Mouse (Mus musculus) forebrain, postnatal 0 days (tissue): ENCODE results near the gene Fgf12. TPM values are rescaled to one million over a fixed set of nuclear protein-coding genes. Genes with fewer than 3 reads are reported as not detected.

Experiments
- ATAC-seq: fragments of 200-750 bp; cut with Nextera tagmentation; 2 replicates; pipeline ENCODE4 v1.8.0; 2017; ENCODE audit warnings: mild to moderate bottlenecking, moderate library complexity
- DNase-seq: peaks from one replicate; pipeline ENCODE4 v3.0.0-alpha.2; 2015
- H3K27ac ChIP-seq: fragments of 300-500 bp; sonication (generic); 2 replicates; pipeline ENCODE4 v1.5.1; 2014; ENCODE audit warnings: low read depth, mild to moderate bottlenecking, antibody characterized with exemption, low read length, moderate library complexity, mixed read lengths
- H3K27me3 ChIP-seq: fragments of 300-500 bp; sonication (generic); 2 replicates; pipeline ENCODE4 v1.6.1; 2014; ENCODE audit warnings: mild to moderate bottlenecking, low read length, mixed read lengths; ENCODE audit not compliant: insufficient read depth
- H3K36me3 ChIP-seq: fragments of 300-500 bp; sonication (generic); 2 replicates; pipeline ENCODE4 v1.6.1; 2014; ENCODE audit warnings: mild to moderate bottlenecking, moderate library complexity; ENCODE audit not compliant: insufficient read depth
- H3K4me1 ChIP-seq: fragments of 300-500 bp; sonication (generic); 2 replicates; pipeline ENCODE4 v1.6.1; 2014; ENCODE audit warnings: antibody characterized with exemption; ENCODE audit not compliant: insufficient read depth
- H3K4me2 ChIP-seq: fragments of 300-500 bp; sonication (generic); 2 replicates; pipeline ENCODE4 v1.6.1; 2014; ENCODE audit warnings: low read depth, mild to moderate bottlenecking, moderate library complexity
- H3K4me3 ChIP-seq: fragments of 300-500 bp; sonication (generic); 2 replicates; pipeline ENCODE4 v1.5.1; 2014; ENCODE audit warnings: low read depth, low read length, mixed read lengths
- H3K9ac ChIP-seq: fragments of 300-500 bp; sonication (generic); 2 replicates; pipeline ENCODE4 v1.6.1; 2014; ENCODE audit warnings: mild to moderate bottlenecking
- H3K9me3 ChIP-seq: fragments of 300-500 bp; sonication (generic); 2 replicates; pipeline ENCODE4 v1.6.1; 2016; ENCODE audit warnings: low read length
- CTCF ChIP-seq: sonication (generic); IDR thresholded peaks from 2 replicates; pipeline ENCODE4 v1.5.1; 2016; ENCODE audit warnings: antibody characterized with exemption, control low read depth, low read depth
- WGBS: fragments of 180-500 bp; shearing (Covaris S2); extraction: QIAGEN DNeasy Blood & Tissue Kit; methylation state at CpG from one replicate; pipeline ENCODE4 v1.1.7; 2014; 5-methylcytosine and 5-hydroxymethylcytosine counted together
- polyA plus RNA-seq: library from polyadenylated mRNA; unstranded; fragments of >200 nt; fragmentation: Nextera tagmentation; extraction: Ambion mirVana; gene quantifications from 2 replicates; pipeline ENCODE4 v1.2.1, GENCODE M21; 2015
- total RNA-seq: library from RNA; depleted of rRNA; stranded (reverse); fragments of >200 nt; gene quantifications from 2 replicates; pipeline ENCODE4 v1.2.3, GENCODE M21; 2014; rRNA removed

Gene Fgf12
- 57.4 and 70.2 TPM in 2 replicates for total RNA-seq
- 48.6 and 50.1 TPM in 2 replicates for polyA plus RNA-seq

GRCm38 (mm10) chr16:28752638-28753118, at the start of gene Fgf12:
Gene Fgf12, minus strand, starts transcription at chr16:28753068.
- Histone ChIP-seq H3K4me3 (peak within 1 kb of the TSS; percentile 57), H3K27ac (peak within 1 kb of the TSS; percentile 70), H3K9ac (peak within 1 kb of the TSS; percentile 68), H3K4me1 (no peaks in the 10 kb centered on the region), H3K9me3 (no peaks in the 10 kb centered on the region), H3K4me2 (peak within 1 kb of the TSS; percentile 89), H3K27me3 (no peaks in the 10 kb centered on the region), H3K36me3 (no peaks in the 10 kb centered on the region)
- no peak for TF ChIP-seq CTCF
- WGBS = under 1% methylated on average over 16 of the region's 16 CpGs
- ATAC-seq (peak; percentile 19), DNase-seq (no peak)

- DNase-seq = peak; percentile 73
- TF ChIP-seq CTCF = peak; percentile 82
- Histone ChIP-seq H3K4me1 (no peaks in the 10 kb centered on the region), H3K4me3 (no peak overlapping the region), H3K9ac (no peak overlapping the region), H3K36me3 (no peaks in the 10 kb centered on the region), H3K4me2 (no peak overlapping the region), H3K9me3 (no peaks in the 10 kb centered on the region), H3K27ac (no peak overlapping the region), H3K27me3 (no peaks in the 10 kb centered on the region)
- peak; percentile 66; the same call in 1 of the 2 replicates for ATAC-seq
- 7% methylated on average over 4 of the region's 4 CpGs for WGBS
Observed at GRCm38 (mm10) chr16:28793115-28793514, 40.2 kb upstream of the Fgf12 start.

GRCm38 (mm10) chr16:28770276-28770675, 17.4 kb upstream of the Fgf12 start:
- TF ChIP-seq CTCF = no peak
- no peak for ATAC-seq
- no peaks in the 10 kb centered on the region for H3K9me3 ChIP-seq

GRCm38 (mm10) chr16:28761417-28761976, 8.6 kb upstream of the Fgf12 start:
- no peak for DNase-seq

More at GRCm38 (mm10) chr16:28770276-28770675, 17.4 kb upstream of the Fgf12 start:
- H3K4me1 ChIP-seq = no peaks in the 10 kb centered on the region
- H3K4me3 ChIP-seq = no peak overlapping the region
- no peaks in the 10 kb centered on the region for H3K27me3 ChIP-seq
- H3K9ac ChIP-seq = no peak overlapping the region
- no peak overlapping the region for H3K4me2 ChIP-seq
- no peaks in the 10 kb centered on the region for H3K36me3 ChIP-seq
- DNase-seq = no peak
- no peak overlapping the region for H3K27ac ChIP-seq
- WGBS = 98% methylated on average over 2 of the region's 2 CpGs

GRCm38 (mm10) chr16:28753124-28753917, 453 bp upstream of the Fgf12 start:
- ATAC-seq = peak; percentile 98
- H3K4me1 ChIP-seq = no peaks in the 10 kb centered on the region
- no peaks in the 10 kb centered on the region for H3K27me3 ChIP-seq
- no peaks in the 10 kb centered on the region for H3K9me3 ChIP-seq
- peak overlapping the region; percentile 70 for H3K27ac ChIP-seq
- peak; percentile 96 for DNase-seq
- H3K9ac ChIP-seq = peak overlapping the region; percentile 68
- 1% methylated on average over 33 of the region's 33 CpGs for WGBS
- peak overlapping the region; percentile 57 for H3K4me3 ChIP-seq
- peak overlapping the region; percentile 89 for H3K4me2 ChIP-seq
- TF ChIP-seq CTCF = no peak
- H3K36me3 ChIP-seq = no peaks in the 10 kb centered on the region

More at GRCm38 (mm10) chr16:28761417-28761976, 8.6 kb upstream of the Fgf12 start:
- H3K27ac ChIP-seq = no peak overlapping the region
- no peaks in the 10 kb centered on the region for H3K36me3 ChIP-seq
- no peak overlapping the region for H3K4me3 ChIP-seq
- no peaks in the 10 kb centered on the region for H3K9me3 ChIP-seq
- no peak overlapping the region for H3K9ac ChIP-seq
- no peak overlapping the region for H3K4me2 ChIP-seq
- no peak for TF ChIP-seq CTCF
- 85% methylated on average over 4 of the region's 4 CpGs for WGBS
- no peak for ATAC-seq
- H3K4me1 ChIP-seq = no peaks in the 10 kb centered on the region
- H3K27me3 ChIP-seq = no peaks in the 10 kb centered on the region

GRCm38 (mm10) chr16:28734461-28734860, 18.4 kb downstream of the Fgf12 start:
- H3K4me1 ChIP-seq = no peaks in the 10 kb centered on the region
- no peaks in the 10 kb centered on the region for H3K9me3 ChIP-seq
- no peak overlapping the region for H3K4me3 ChIP-seq
- WGBS = 63% methylated on average over 3 of the region's 3 CpGs
- H3K27me3 ChIP-seq = no peaks in the 10 kb centered on the region
- no peak for TF ChIP-seq CTCF
- no peak overlapping the region for H3K4me2 ChIP-seq
- no peaks in the 10 kb centered on the region for H3K36me3 ChIP-seq
- H3K9ac ChIP-seq = no peak overlapping the region
- no peak for ATAC-seq
- H3K27ac ChIP-seq = no peak overlapping the region
- no peak for DNase-seq

- DNase-seq = no peak
- H3K4me2 ChIP-seq = no peak overlapping the region
- H3K36me3 ChIP-seq = no peaks in the 10 kb centered on the region
- TF ChIP-seq CTCF = no peak
- H3K27me3 ChIP-seq = no peaks in the 10 kb centered on the region
- H3K9me3 ChIP-seq = no peaks in the 10 kb centered on the region
- H3K27ac ChIP-seq = no peak overlapping the region
- no peak overlapping the region for H3K4me3 ChIP-seq
- ATAC-seq = no peak
- no peak overlapping the region for H3K9ac ChIP-seq
- H3K4me1 ChIP-seq = no peaks in the 10 kb centered on the region
- WGBS = 91% methylated on average over 6 of the region's 6 CpGs
Observed at GRCm38 (mm10) chr16:28726792-28727191, 26.1 kb downstream of the Fgf12 start.
